35 mouse cellular contexts compared by ENCODE assay signal in genomic region chr1:88378446-88378845, GRCm38 (mm10). TPM values are rescaled to one million over a fixed set of nuclear protein-coding genes. Genes with fewer than 3 reads are reported as not detected.
A peak's percentile ranks its signal among the peaks of the same experiment; 100 is the strongest.
DNase-seq lines count a peak whose midpoint lies in the region; ATAC-seq and TF ChIP-seq lines count a peak whose summit lies in the region.
"Had no signal": no experiment of that assay in that cellular context is flagged by ENCODE, and none has a peak within 500 bp of the region (broad histone marks: within the 10 kb centered on the region; RNA-seq: fewer than 3 reads in every experiment).

No protein-coding gene starts in this region.

- H3K27me3 ChIP-seq in kidney, adult 2 months (replicated peaks; ENCODE audit: control insufficient read depth, insufficient read depth, low read length): no peaks in the 10 kb centered on the region
- H3K27me3 ChIP-seq in kidney, embryonic 16.5 days (ENCODE audit: insufficient read depth, low read length): no peaks in the 10 kb centered on the region
- H3K27me3 ChIP-seq in lung, embryonic 14.5 days (ENCODE audit: insufficient read depth, low read length): no peaks in the 10 kb centered on the region
- H3K27me3 ChIP-seq: heart, embryonic 12.5 days; hindbrain, embryonic 13.5 days; limb, embryonic 12.5 days; midbrain, embryonic 12.5 days; neural tube, embryonic 12.5 days had no signal

- ATAC-seq in kidney, embryonic 16.5 days (ENCODE audit: low FRiP score, low TSS enrichment): no peak
- no peak for ATAC-seq in lung, embryonic 14.5 days (ENCODE audit: insufficient read depth)
- ATAC-seq: forebrain, embryonic 16.5 days; intestine, embryonic 16.5 days had no signal

- WGBS in kidney, adult 2 months: 80% methylated on average over 1 of the region's 1 CpGs
- WGBS in kidney, embryonic 16.5 days: 84% methylated on average over 1 of the region's 1 CpGs
- WGBS in lung, embryonic 14.5 days: 71% methylated on average over 1 of the region's 1 CpGs

- no peak for TF ChIP-seq POLR2A in kidney, adult 2 months (IDR thresholded peaks at IDR 0.05; ENCODE audit: low read depth, low read length)

- no peak for TF ChIP-seq CTCF in kidney, adult 2 months (conservative IDR thresholded peaks at IDR 0.05; ENCODE audit: insufficient read depth, insufficient read length, low read depth, low read length)
- no peak for TF ChIP-seq CTCF in lung, embryonic 14.5 days (IDR thresholded peaks at IDR 0.05; ENCODE audit: low read depth)

- H3K9ac ChIP-seq in kidney, embryonic 16.5 days (replicated peaks; ENCODE audit: low read length): no peak overlapping the region
- no peak overlapping the region for H3K9ac ChIP-seq in lung, embryonic 14.5 days
- H3K9ac ChIP-seq: heart, embryonic 12.5 days; hindbrain, embryonic 13.5 days; limb, embryonic 12.5 days; midbrain, embryonic 12.5 days; neural tube, embryonic 12.5 days had no signal

- no peak overlapping the region for H3K4me2 ChIP-seq in kidney, embryonic 16.5 days (replicated peaks; ENCODE audit: low read depth, low read length)
- H3K4me2 ChIP-seq in lung, embryonic 14.5 days: no peak overlapping the region
- H3K4me2 ChIP-seq: heart, embryonic 12.5 days; hindbrain, embryonic 13.5 days; limb, embryonic 12.5 days; liver, embryonic 11.5 days; midbrain, embryonic 12.5 days; neural tube, embryonic 12.5 days had no signal

- H3K4me3 ChIP-seq in kidney, adult 2 months (ENCODE audit: insufficient read depth, low read depth, low read length): no peak overlapping the region
- no peak overlapping the region for H3K4me3 ChIP-seq in kidney, embryonic 16.5 days (ENCODE audit: low read length)
- H3K4me3 ChIP-seq in lung, embryonic 14.5 days (ENCODE audit: low read depth, low read length): no peak overlapping the region
- H3K4me3 ChIP-seq: erythroblast, embryonic 14.5 days; gastrocnemius, adult 2 months; heart, adult 2 months; heart, embryonic 12.5 days; hindbrain, embryonic 13.5 days; left cerebral cortex, adult 2 months; limb, embryonic 12.5 days; megakaryocyte, embryonic 14.5 days; midbrain, embryonic 12.5 days; myocyte; neural tube, embryonic 12.5 days had no signal

- no peaks in the 10 kb centered on the region for H3K36me3 ChIP-seq in kidney, adult 2 months (ENCODE audit: control insufficient read depth, insufficient read depth, low read length)
- no peaks in the 10 kb centered on the region for H3K36me3 ChIP-seq in kidney, embryonic 16.5 days (ENCODE audit: insufficient read depth, low read length)
- no peaks in the 10 kb centered on the region for H3K36me3 ChIP-seq in lung, embryonic 14.5 days (ENCODE audit: insufficient read depth)
- H3K36me3 ChIP-seq: G1E; heart, embryonic 12.5 days; hindbrain, embryonic 13.5 days; limb, embryonic 12.5 days; midbrain, embryonic 12.5 days; neural tube, embryonic 12.5 days had no signal

- H3K4me1 ChIP-seq in kidney, adult 2 months (ENCODE audit: control insufficient read depth, insufficient read depth, low read length): no peaks in the 10 kb centered on the region
- no peaks in the 10 kb centered on the region for H3K4me1 ChIP-seq in kidney, embryonic 16.5 days (ENCODE audit: insufficient read depth, low read length)
- H3K4me1 ChIP-seq in lung, embryonic 14.5 days (ENCODE audit: insufficient read depth): no peaks in the 10 kb centered on the region
- H3K4me1 ChIP-seq: heart, embryonic 12.5 days; hindbrain, embryonic 13.5 days; limb, embryonic 12.5 days; megakaryocyte, embryonic 14.5 days; midbrain, embryonic 12.5 days; neural tube, embryonic 12.5 days had no signal

- H3K27ac ChIP-seq in kidney, adult 2 months (ENCODE audit: insufficient read depth, low read depth, low read length): no peak overlapping the region
- no peak overlapping the region for H3K27ac ChIP-seq in kidney, embryonic 16.5 days (ENCODE audit: low read length)
- no peak overlapping the region for H3K27ac ChIP-seq in lung, embryonic 14.5 days (ENCODE audit: low read depth)
- H3K27ac ChIP-seq: gastrocnemius, adult 2 months; heart, adult 2 months; hindbrain, embryonic 13.5 days; kidney, postnatal 0 days; left cerebral cortex, adult 2 months; limb, embryonic 12.5 days; midbrain, embryonic 12.5 days; neural tube, embryonic 12.5 days; stomach, postnatal 0 days had no signal

- peaks cover 3% of the 10 kb centered on the region; the same call in 1 of the 2 replicates for H3K9me3 ChIP-seq in kidney, embryonic 16.5 days (ENCODE audit: low read length)
- no peaks in the 10 kb centered on the region for H3K9me3 ChIP-seq in lung, embryonic 14.5 days (ENCODE audit: low read depth, low read length)
- H3K9me3 ChIP-seq: G1E; heart, embryonic 12.5 days; hindbrain, embryonic 13.5 days; midbrain, embryonic 12.5 days; neural tube, embryonic 12.5 days had no signal

- DNase-seq in adrenal gland, postnatal 10 days: peak; percentile 29
- no peak for DNase-seq in adrenal gland, postnatal 4 days (ENCODE audit: low spot score in 2 of 2)
- DNase-seq in kidney, adult 2 months: peak; percentile 25
- DNase-seq in lung, embryonic 14.5 days: peak; percentile 39
- DNase-seq in lung, adult 18-20 months: no peak
- DNase-seq in spleen, postnatal 4 days (ENCODE audit: low spot score in 2 of 2): no peak
- DNase-seq: cerebellum, adult 9-10 months; gastrocnemius, adult 2 months; heart, adult 2 months; heart, postnatal 4 days; lung, postnatal 4 days; right cerebral cortex, adult 18-20 months; spleen, adult 18-20 months; thymus, adult 18-20 months; thymus, postnatal 25 days had no signal

RNA-seq across cellular contexts. Expression of gene Spp2, which starts 28.3 kb away (rescaled TPM):
- total RNA-seq in adrenal gland, postnatal 10 days (2021): 100 to 1,000 TPM in 1 of 2 experiments, 10 to 100 TPM in 1; 42.3 to 106 TPM
- total RNA-seq in adrenal gland, postnatal 4 days (2021): 10 to 100 TPM; 42.2 to 83.6 TPM
- polyA plus RNA-seq in kidney, adult 2 months (2012; rRNA removed): 1,106 and 1,181 TPM in 2 replicates
- polyA plus RNA-seq in kidney, embryonic 16.5 days (2015; fragmentation: Nextera tagmentation; extraction: Ambion mirVana): 111 and 141 TPM in 2 replicates
- 0.37 TPM in 1 of 2 replicates, not detected in the other for polyA plus RNA-seq in lung, embryonic 14.5 days (2014; fragmentation: Nextera tagmentation; extraction: Ambion mirVana)
- total RNA-seq: G1E; gastrocnemius, adult 2 months; heart, adult 2 months; heart, postnatal 4 days; layer of hippocampus, adult 18-20 months; layer of hippocampus, postnatal 14 days; left cerebral cortex, adult 2 months; left cerebral cortex, postnatal 25 days had no signal
- polyA plus RNA-seq: erythroblast, embryonic 14.5 days; forebrain, embryonic 11.5 days; G1E; heart, adult 2 months; hindbrain, embryonic 13.5 days; limb, embryonic 12.5 days; midbrain, embryonic 12.5 days; myocyte; neural tube, embryonic 12.5 days had no signal

Comparison
In these comparisons a context has a peak if more than half of its experiments do, and no peak if none do; other contexts are left out.
1. DNase-seq: peak in adrenal gland, postnatal 10 days (single experiment), kidney, adult 2 months (single experiment) and lung, embryonic 14.5 days (single experiment); none in adrenal gland, postnatal 4 days (0 of 2), lung, adult 18-20 months (0 of 2) and spleen, postnatal 4 days (0 of 2).
2. RNA of gene Spp2, which starts 28.3 kb away (polyA plus RNA-seq): 1,106 to 1,181 TPM in kidney, adult 2 months and 111 to 141 TPM in kidney, embryonic 16.5 days; 0.37 TPM in lung, embryonic 14.5 days; every median in the first group is over 10 times any median in the second.